Mouse (Mus musculus): ENCODE data around the gene Mettl15.

GRCm38 (mm10) chr2:109298160-109298559 is 17.6 kb upstream of the Mettl15 start:
- TF ChIP-seq POLR2A (IDR thresholded peaks at IDR 0.05; ENCODE audit: borderline replicate concordance, insufficient read depth, low read length) (no peak), CTCF (IDR thresholded peaks at IDR 0.05; ENCODE audit: borderline replicate concordance, insufficient read depth, low read depth, low read length) (no peak)

All from cerebellum, adult 2 months (tissue).